ENCODE assay signal across 20 mouse cellular contexts in the genomic region with DNA sequence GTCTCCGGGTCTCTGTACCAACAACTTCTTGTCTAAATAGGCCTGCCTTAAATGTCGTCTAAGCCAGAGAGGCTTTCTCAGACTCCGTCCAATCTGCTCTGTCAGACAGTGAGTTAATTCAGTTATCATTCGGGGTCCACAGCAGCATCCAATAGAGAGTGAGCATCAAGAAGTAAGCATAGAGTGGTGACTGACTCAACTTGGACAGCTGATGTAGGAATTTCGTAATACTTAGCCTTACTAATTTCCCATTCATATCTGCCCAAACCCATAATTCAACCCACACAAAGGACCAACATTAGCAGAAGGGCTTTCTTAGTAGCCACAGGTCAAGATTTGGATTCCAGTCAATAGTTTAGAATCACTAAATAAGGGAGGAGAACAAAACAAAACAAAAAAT. TPM values are rescaled to one million over a fixed set of nuclear protein-coding genes. Genes with fewer than 3 reads are reported as not detected.
DNase-seq lines count a peak whose midpoint lies in the region; TF ChIP-seq lines count a peak whose summit lies in the region.
"Had no signal": no experiment of that assay in that cellular context is flagged by ENCODE, and none has a peak within 500 bp of the region (broad histone marks: within the 10 kb centered on the region; RNA-seq: fewer than 3 reads in every experiment).

No protein-coding gene starts in this region.

- no peaks in the 10 kb centered on the region for H3K27me3 ChIP-seq in C2C12 (ENCODE audit: control insufficient read depth, insufficient read depth, insufficient read length)

- H3ac ChIP-seq in C2C12 (ENCODE audit: control insufficient read depth, insufficient read length, low read depth): no peak overlapping the region

- H3K79me2 ChIP-seq in C2C12 (ENCODE audit: control insufficient read depth, insufficient read depth): no peaks in the 10 kb centered on the region

- no peak for TF ChIP-seq CTCF in C2C12 (IDR thresholded peaks at IDR 0.05; ENCODE audit: control insufficient read depth, insufficient read depth, insufficient read length)

- DNase-seq in heart, adult 11 months: peak; percentile 73
- no peak for DNase-seq in heart, postnatal 4 days
- DNase-seq in 3134 (ENCODE audit: extremely low read depth, insufficient read length, low spot score): peak; percentile 37
- DNase-seq in fibroblast of lung, adult 2 months (ENCODE audit: low read depth): peak; percentile 21
- no peak for DNase-seq in right cerebral cortex, adult 18-20 months
- no peak for DNase-seq in right cerebral cortex, postnatal 25 days
- DNase-seq: adrenal gland, postnatal 25 days; gastrocnemius, postnatal 36 days; kidney, adult 8-10 months; spleen, adult 18-20 months; thymus, adult 18-20 months; thymus, postnatal 25 days had no signal

- no peaks in the 10 kb centered on the region for H3K36me3 ChIP-seq in C2C12 (ENCODE audit: control insufficient read depth, insufficient read depth)
- H3K36me3 ChIP-seq: G1E; heart, embryonic 13.5 days; hindbrain, embryonic 10.5 days; intestine, embryonic 15.5 days; limb, embryonic 10.5 days; limb, embryonic 15.5 days; neural tube, embryonic 13.5 days had no signal

- H3K79me3 ChIP-seq in C2C12 (ENCODE audit: low read depth): no peaks in the 10 kb centered on the region

- H3K4me3 ChIP-seq in C2C12 (ENCODE audit: insufficient read depth, poor library complexity, severe bottlenecking): no peak overlapping the region

TF ChIP-seq in C2C12, 6 proteins besides CTCF, POLR2A, EP300 and RAD21:
- TF ChIP-seq CEBPB (IDR thresholded peaks at IDR 0.05; ENCODE audit: low read depth) (peak; percentile 91), FOSL1 (IDR thresholded peaks at IDR 0.05; ENCODE audit: insufficient read depth, low read length, poor library complexity, severe bottlenecking) (no peak), MYOG (IDR thresholded peaks at IDR 0.05; ENCODE audit: control insufficient read depth, extremely low read depth, insufficient read length) (no peak), MAX (IDR thresholded peaks at IDR 0.05) (no peak), MYOD1 (IDR thresholded peaks at IDR 0.05; ENCODE audit: control insufficient read depth, insufficient read length, low read depth) (peak; percentile 58), USF1 (IDR thresholded peaks at IDR 0.05; ENCODE audit: low read depth) (no peak)

RNA-seq across cellular contexts. Expression of a gene that starts 0.6 kb away (rescaled TPM):
- 1 to 10 TPM; 1.2 to 1.5 TPM for total RNA-seq in heart, postnatal 4 days (2021)
- 8.3 TPM for polyA plus RNA-seq in C2C12 (2012; fragmentation: generic; extraction: Trizol)
- polyA plus RNA-seq: G1E had no signal

RNA-seq across cellular contexts. Expression of a gene that starts 51.7 kb away (rescaled TPM):
- 10 to 100 TPM; 49.7 to 54.8 TPM for total RNA-seq in heart, postnatal 4 days (2021)
- polyA plus RNA-seq in C2C12 (2012; fragmentation: generic; extraction: Trizol): 16.6 TPM

Comparison
In these comparisons a context has a peak if more than half of its experiments do, and no peak if none do; other contexts are left out.
1. DNase-seq: peak in heart, adult 11 months (single experiment), 3134 (single experiment) and fibroblast of lung, adult 2 months (single experiment); none in heart, postnatal 4 days (single experiment), right cerebral cortex, adult 18-20 months (single experiment) and right cerebral cortex, postnatal 25 days (single experiment).